Mouse (Mus musculus): ENCODE measurements around the gene R3hdm4.

Gene R3hdm4

DNA sequence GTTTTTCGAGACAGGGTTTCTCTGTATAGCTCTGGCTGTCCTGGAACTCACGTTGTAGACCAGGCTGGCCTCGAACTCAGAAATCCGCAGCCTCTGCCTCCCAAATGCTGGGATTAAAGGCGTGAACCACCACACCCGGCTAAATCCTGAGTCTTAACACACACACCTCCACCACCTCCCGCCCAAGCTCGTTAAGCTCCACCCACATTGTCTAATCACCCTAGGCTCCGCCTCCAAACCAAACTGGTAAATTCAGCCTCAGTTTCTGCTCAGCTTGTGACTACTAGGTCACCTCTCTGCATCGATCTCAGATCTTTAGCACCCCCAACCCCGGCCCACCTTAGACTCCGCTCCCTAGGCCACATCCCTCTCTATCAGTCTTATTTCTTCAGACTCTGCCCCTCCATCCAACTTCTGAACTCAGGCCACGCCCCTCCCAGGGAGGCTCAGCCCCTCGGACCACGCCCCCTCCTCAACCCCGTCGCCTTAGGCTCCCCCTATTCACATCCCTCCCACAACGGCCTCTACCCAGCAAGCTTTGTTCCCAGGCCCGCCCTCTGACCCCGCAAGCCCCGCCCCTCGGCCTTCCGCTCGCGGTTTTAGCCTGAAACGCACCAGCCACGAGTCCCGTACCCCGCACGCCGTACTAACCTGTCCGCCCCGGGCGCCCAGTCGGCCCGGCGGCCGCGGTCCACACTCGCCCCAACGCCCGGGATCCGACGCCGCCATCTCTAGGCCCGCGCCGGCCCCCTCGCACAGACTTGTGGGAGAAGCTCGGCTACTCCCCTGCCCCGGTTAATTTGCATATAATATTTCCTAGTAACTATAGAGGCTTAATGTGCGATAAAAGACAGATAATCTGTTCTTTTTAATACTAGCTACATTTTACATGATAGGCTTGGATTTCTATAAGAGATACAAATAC, 12.6 kb downstream of the R3hdm4 start, which contains the start of gene Med16:
Gene Med16 (minus strand): TSS at position 757 of the 925 bp plus-strand sequence.
- peak; percentile 98 to 100 for DNase-seq (ENCODE audit: inconsistent age in 2 of 2, low spot score in 1 of 2)

DNA sequence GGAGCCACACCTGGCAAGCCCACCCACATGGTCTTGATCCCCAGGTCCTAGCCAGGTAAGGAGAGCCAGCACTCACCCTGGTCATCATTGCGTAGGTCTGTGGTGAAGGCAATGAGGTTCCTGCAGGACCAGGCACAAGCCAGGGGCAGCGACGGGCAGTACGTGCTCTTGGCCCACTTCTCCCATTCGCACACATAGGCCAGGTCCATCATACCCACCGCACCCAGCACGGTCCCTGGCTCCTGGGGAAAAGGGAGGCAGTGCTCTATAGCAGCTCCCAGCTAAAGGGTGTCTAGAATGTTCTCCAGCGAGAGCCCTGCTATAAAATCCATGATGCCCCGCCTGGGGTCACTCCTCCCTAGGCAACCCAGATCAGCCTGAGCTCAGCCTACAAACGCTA, 13.6 kb downstream of the R3hdm4 start:
- no peak for DNase-seq (ENCODE audit: inconsistent age in 2 of 2, low spot score in 1 of 2)

DNA sequence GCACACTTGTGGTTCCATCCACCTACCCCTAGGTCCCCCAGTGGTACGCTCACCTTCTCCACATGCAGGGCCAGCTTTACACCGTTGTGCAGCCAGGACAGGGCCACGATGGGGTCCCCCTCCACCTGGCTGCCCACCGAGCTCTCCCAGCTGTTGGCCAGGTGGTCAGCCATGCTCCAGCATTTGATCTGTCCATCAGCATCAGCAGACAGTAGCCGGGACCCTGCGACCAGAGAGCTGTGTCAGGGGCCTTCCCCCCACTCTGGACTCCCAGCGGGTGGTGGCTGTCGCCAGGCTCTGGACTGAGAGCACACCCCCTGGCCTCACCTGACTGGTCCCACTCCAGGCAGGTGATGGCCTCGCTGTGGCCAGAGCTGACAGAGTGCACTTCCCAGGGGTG, 14.3 kb downstream of the R3hdm4 start:
- no peak for DNase-seq (ENCODE audit: inconsistent age in 2 of 2, low spot score in 1 of 2)

DNA sequence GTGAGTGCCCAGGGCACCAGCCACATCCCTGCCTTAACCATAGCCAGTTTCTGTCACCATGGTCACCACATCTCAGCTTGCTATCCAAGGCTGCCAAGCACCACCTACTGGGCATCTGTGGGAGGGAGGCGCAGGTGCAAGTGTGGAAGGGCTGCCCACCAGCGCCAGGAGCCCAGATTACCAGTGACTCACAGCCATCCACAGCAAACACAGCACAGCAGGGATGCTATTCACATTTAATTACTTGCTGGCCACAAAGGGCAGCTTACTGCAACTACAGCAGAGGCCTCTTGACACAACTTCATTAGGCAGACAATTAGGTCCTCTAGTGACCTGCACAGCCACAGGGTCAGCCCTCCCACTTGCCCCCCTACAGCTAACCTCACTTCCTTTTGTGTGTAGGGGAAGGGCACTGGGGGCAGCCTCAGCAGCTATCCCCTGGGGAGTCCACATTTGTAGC, 20.0 kb downstream of the R3hdm4 start:
- no peak for DNase-seq (ENCODE audit: inconsistent age in 2 of 2, low spot score in 1 of 2)

DNA sequence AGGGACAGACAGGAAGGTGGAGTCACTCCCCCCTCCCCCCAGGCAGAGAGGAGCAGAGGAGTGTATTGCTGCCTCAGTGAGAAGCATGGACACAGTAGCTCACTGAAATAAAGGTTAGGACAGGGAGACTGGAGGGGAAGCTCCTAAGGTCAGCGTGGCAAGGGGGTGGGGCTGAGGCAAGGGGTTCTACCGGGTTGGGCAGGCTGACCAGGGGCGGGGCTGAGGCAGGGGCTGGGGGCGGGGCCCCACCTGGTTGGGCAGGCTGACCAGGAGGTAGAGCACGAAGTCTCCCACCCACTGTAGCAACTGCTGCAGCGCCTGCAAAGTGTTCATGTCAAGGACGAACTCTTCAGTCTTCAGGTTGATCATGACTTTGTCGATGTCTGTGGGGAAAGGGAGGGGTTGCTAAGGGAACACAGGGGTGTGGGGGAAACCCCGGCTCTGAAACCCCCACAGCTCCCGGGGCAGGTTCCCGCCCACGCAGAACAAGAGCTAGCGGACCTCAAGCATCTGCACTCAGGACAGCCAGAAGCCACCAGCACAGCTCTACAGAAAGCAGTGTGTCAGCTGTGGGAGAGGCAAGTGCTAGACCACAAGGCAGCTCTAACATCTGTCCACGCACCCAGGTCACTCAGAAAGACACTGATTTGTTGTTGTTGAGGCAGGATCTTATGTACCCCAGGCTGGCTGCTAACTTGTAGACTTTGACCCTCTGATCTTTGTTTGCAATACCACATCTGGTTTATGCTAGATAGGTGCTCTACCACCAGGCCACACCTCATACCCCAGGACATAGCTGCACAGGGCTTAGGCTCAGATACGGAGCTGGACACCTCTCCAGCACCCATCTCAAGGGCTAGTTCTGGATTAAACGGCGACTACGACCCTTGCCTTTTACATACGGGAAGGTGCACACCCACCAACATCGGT, 23.4 kb downstream of the R3hdm4 start:
- DNase-seq (ENCODE audit: inconsistent age in 2 of 2, low spot score in 1 of 2) = no peak

DNA sequence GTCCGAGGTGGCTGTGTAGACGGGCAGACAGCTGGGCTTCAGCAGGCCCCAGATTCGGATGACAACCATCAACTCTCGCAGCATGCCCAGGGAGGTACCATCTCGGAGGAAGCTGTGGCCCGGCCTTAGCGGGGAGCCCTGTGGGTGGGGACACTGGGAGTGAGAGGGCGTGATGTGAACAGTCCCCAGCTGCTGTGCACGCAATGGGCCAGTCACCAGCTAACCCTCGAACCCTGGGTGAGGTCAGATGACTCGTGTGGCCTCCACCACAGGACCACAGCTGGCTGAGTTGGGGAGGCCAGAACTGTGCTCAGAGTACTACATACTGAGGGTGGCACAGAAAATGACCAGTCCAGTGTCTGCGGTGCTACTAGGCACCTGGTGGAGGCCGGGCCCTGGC, 24.2 kb downstream of the R3hdm4 start:
- DNase-seq (ENCODE audit: inconsistent age in 2 of 2, low spot score in 1 of 2) = no peak

DNA sequence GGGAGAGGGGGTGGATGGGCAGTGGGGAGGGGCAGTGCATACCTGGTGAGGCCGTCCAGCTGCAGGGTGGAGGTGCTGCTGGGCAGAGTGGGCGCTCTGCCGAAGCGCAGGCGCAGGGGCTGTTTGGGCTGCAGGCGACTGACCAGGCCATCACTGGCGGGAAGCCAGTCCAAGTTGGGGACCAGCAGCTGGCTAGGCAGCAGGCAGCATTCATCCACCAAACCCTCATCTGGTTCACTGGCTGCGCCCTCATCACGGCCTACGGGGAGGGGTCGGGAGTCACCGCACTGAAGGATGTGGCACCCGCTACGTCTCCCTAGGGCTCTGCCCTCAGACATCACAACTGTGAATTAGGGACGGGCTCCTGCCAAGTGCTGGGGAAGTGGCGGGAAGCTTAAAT, 24.7 kb downstream of the R3hdm4 start:
- DNase-seq (ENCODE audit: inconsistent age in 2 of 2, low spot score in 1 of 2) = no peak

DNA sequence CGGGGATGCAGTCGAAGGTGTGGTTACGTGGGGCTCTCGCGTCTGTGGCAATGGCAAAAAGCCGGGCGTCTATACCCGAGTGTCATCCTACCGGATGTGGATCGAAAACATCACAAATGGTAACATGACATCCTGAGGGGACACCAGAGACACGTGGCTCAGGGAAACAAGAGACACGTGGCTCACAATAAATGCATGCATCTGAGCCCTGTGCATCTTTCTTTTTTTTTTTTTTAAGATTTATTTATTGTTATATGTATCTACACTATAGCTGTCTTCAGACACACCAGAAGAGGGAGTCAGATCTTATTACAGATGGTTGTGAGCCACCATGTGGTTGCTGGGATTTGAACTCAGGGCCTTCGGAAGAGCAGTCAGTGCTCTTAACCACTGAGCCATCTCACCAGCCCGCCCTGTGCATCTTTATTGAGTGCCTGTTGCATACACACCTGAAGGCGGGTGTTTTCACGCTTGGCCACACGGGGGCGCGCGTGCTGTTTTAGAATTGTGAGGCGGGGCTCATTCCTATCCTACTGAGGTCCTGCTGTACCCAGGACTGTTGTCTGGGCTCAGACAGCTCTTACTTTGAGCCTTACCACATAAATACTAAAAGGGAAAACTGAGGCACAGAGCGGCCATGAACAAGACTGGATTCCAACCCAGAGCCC, 28.4 kb downstream of the R3hdm4 start:
- peak; percentile 78 to 93 for DNase-seq (ENCODE audit: inconsistent age in 2 of 2, low spot score in 1 of 2)

DNA sequence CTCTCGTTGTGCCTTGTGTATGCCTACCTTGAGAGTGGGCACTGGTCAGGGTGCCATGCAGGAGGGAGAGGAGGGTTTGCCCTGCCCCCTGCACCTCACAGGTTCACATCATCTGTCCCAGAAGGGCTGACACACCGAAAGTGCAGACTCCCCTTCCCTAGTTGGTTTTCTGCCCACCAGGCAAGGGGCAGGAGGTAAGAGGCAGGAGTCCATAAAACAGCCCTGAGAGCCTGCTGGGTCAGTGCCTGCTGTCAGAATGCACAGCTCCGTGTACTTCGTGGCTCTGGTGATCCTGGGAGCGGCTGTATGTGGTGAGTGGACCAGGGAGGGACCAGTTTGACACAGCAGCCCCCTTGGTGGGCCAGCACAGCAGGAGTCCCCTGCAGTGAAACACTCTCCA, 30.3 kb downstream of the R3hdm4 start, which contains the start of gene Cfd:
Gene Cfd (plus strand): TSS at position 184 of the 400 bp plus-strand sequence.
- no peak for DNase-seq (ENCODE audit: inconsistent age in 2 of 2, low spot score in 1 of 2)

DNA sequence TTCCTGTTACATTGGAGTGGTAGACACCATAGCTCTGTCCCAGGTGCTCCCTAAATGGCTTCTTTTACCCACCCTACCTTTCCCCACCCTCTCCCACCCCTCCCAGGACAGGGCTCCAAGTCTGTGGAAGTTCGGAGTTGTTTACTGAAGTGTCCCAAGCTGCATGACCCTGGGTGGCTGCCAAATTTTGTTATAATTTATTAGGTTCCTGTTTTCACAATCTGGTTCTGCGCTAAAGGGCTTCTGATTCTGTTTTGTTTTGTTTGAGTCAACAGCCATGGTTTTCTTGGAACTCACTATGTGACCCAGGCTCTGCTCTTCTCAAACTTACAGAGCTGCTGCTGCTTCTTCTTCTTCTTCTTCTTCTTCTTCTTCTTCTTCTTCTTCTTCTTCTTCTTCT, 31.6 kb downstream of the R3hdm4 start:
- peak in 1 of 2 experiments; percentile 90 for DNase-seq (ENCODE audit: inconsistent age in 2 of 2, low spot score in 1 of 2)

DNA sequence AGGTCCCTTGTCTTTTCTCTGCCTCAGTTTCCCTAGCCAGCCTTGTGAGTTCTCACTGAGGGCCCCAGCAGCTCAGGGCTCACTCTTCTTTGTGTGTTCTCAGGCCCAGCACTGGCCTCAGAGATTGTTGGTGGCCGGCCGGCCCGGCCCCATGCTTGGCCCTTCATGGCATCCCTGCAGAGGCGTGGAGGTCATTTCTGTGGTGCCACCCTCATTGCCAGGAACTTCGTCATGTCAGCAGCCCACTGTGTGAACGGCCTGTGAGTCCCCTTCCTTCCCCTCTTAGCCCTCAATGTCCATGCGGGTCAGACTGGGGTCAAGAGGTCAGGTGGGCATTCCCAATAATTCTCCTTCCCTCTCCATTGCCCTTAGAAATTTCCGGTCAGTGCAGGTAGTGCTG, 34.4 kb downstream of the R3hdm4 start:
- DNase-seq (ENCODE audit: inconsistent age in 2 of 2, low spot score in 1 of 2) = no peak

DNA sequence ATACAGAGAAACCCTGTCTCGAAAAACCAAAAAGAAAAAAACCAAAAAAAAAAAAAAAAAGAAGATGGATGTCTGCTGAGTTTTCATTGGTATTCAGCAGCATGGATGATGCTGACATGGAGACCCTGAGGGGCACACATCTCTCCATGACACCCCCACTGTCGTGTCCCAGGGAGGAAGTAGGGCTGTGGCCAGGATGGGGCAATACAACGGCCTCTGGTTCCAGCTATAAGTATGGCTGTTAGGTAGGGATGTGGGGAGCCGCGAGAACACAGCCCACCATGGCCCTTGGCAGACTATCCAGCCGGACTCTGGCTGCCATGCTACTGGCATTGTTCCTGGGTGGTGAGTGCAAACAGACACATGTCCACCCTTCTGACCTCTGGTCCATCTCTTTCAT, 35.0 kb downstream of the R3hdm4 start, which contains the start of gene Elane:
Gene Elane (plus strand): TSS at position 194 of the 400 bp plus-strand sequence.
- no peak for DNase-seq (ENCODE audit: inconsistent age in 2 of 2, low spot score in 1 of 2)

DNA sequence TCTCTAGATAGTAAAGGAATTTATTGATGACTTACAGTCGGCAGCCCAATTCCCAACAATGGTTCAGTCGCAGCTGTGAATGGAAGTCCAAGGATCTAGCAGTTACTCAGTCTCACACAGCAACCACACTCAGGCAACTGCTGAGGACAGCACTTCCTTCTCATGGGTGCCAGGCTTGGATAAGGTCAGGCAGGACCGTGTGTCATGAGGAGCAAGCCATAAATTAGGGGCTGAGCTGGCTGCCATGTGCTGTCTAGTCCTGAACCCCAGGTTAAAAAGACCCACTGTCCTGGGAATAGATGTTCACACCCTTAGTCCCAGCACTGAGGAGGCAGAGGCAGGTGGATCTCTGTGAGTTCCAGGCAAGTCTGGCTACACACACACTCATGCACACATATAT, 36.1 kb downstream of the R3hdm4 start:
- DNase-seq (ENCODE audit: inconsistent age in 2 of 2, low spot score in 1 of 2) = peak; percentile 45 to 77

DNA sequence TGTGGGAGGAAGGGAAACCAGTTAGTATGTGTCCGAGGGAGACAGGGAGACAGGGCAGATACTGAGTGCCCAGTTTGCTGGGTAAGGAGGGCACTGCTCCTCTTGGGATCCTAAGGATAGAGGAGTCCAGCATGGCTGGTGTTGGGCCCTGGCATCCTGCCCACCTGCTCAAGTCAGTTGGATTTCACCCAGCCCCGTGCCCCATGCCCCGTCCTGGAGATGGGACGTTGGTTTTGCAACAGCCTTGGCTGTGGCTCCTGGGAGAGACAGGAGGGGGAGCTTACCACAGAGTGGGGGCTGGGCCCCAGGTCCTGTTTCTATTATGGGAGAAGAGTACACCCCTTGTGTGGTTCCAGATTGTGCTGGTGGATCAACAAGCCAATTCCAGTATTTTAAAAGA, 36.6 kb downstream of the R3hdm4 start:
- DNase-seq (ENCODE audit: inconsistent age in 2 of 2, low spot score in 1 of 2) = peak; percentile 67 to 89

DNA sequence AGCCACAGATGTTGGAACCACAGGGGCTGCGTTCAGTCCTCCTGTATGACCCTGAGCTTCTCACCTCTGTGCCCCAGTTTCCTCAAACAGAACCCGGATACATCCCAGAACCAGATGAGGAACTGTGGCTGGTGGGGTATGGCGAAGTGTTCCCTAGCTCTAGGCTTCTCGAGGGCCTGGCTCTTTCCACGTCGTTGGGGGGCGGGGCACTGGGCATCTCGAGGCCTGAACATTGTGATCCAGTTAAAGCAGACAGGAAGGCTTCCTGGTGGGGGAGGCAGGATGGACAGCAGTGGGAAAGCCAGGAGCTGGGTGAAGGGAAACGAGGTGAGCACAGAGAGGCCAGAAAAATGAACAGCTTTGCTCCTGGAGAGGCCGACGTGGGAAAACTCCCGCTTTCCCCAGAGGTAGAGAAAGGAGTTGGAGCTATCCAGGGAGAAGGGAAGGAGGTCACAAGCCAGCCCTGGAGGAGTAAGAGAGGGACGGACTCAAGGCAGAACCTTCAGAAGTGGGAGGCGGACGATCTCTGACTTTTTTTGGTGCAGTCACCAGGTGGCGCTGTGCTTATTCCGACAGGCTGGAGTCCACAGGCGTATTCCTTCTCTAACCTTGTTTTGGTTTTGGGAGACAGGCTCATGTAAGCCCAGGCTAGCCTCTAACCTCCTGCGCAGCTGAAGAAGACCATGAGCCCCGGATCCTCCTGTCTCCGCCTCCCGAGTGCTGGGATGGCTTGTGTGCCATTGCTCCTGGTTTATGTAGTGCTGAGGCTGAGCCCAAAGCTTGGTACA, 37.5 kb downstream of the R3hdm4 start:
- peak; percentile 79 to 94 for DNase-seq (ENCODE audit: inconsistent age in 2 of 2, low spot score in 1 of 2)

DNA sequence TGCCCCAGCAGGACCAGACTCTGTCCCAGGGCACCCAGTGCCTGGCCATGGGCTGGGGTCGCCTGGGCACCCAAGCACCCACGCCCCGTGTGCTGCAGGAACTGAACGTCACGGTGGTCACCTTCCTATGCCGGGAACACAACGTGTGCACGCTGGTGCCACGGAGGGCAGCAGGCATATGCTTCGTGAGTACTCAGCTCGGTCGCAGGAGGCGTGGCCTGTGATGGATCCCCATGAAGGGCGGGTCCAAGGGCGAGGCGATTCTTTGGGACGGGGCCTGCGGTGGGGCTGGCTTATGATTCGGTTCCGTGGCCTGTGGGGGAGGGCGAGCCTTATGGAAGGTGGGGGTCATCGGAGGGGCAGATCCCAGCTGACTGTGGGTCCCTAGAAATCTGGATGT, 39.0 kb downstream of the R3hdm4 start:
- peak in 1 of 2 experiments; percentile 63 for DNase-seq (ENCODE audit: inconsistent age in 2 of 2, low spot score in 1 of 2)

DNA sequence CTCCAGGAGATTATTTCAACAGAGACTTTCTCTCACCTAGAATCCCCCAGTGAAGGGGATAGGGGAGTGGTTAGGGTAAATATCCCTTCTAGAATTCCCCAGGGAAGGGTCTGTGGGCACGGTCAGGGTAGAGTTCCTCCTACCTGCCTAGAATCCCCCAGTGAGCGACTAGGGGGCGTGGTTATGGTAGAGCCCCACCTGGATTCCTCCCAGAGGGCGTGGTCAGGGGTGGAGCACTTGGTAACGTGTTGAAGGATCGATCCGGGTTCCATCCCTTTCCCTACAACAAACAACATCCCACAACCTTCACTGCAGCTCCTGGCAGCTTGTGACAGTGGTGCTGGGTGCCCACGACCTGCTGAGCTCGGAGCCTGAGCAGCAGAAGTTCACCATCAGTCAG, 40.3 kb downstream of the R3hdm4 start:
- DNase-seq (ENCODE audit: inconsistent age in 2 of 2, low spot score in 1 of 2) = no peak

DNA sequence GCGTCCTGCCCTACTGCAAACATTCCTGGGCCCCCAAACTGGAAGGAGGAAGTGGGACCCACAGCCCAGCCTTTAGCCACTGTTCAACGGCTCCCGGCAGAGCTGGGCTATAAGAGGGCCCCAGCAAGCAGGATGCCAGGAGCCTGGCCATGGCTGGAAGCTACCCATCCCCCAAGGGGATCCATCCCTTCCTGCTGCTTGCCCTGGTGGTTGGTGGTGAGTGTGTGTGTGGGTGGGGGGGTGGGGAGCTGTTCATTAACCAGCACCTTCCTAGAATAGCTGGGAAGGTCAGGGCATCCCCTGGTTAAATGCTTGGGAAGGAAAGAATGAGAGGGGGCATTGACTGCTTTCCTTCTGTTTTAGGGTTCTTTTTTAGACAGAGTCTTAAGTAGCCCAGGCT, 41.5 kb downstream of the R3hdm4 start:
- no peak for DNase-seq (ENCODE audit: inconsistent age in 2 of 2, low spot score in 1 of 2)

DNA sequence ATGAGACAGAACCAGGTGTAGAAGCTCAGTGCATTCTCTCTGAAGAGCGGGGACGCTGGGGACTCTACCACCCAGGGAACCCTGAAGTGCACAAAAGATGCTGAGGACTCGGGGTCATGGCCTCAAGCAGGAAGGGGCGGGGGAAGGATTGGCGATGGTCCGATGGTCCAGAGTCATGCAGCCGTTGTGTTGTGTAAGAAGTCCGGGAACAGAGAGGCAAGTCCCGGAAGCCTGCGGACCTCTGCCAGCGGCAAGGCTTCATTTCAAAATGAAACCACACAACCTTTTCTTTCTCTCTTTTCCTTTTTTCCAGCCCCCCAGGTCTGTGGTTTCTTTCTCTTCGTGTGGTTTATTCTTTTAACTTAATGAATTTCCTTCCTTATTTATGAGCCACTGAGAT, 43.3 kb downstream of the R3hdm4 start:
- peak; percentile 50 to 74 for DNase-seq (ENCODE audit: inconsistent age in 2 of 2, low spot score in 1 of 2)

DNA sequence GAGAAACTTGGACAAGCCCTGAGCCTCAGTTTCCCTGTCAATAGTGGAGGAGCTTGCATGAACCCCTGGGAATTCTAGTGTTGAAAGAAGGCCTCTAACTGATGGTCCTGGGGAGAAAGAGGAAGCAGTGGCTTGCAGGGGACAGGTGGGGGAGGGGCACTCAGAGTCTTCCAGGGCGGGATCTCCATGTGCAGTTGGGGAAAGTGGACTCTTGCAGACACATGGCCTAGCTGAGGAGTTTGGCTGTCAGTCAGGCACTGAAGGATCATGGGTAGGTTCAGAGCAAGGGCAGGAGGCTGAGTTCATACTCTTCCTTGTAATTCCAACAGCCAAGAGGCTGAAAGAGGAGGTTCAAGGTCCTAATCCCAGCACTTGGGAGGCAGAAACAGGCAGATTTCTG, 43.8 kb downstream of the R3hdm4 start:
- no peak for DNase-seq (ENCODE audit: inconsistent age in 2 of 2, low spot score in 1 of 2)
